Mouse (Mus musculus) layer of hippocampus, postnatal 25 days (tissue): ENCODE data around the gene Serinc3. TPM values are rescaled to one million over a fixed set of nuclear protein-coding genes. Genes with fewer than 3 reads are reported as not detected.
A peak's percentile ranks its signal among the peaks of the same experiment; 100 is the strongest.

Source experiments
- DNase-seq, 2 experiments: peaks; one replicate each; pipeline ENCODE4 v3.0.0; 2022; ENCODE audit warnings: mixed read lengths in 2 of 2, low spot score in 1 of 2; ENCODE audit errors: extremely low spot score in 1 of 2
- total RNA-seq, 2 experiments: library from RNA; stranded (reverse); gene quantifications; 2 replicates each; pipeline ENCODE4 v1.2.3; 2021

The Serinc3 gene
- total RNA-seq, 2 experiments from 2014 or later, result 191 to 207 TPM

GRCm38 (mm10) chr2:163597661-163598060 lies 47.3 kb downstream of the Serinc3 start:
- peak in 1 of 2 experiments; percentile 44 for DNase-seq

GRCm38 (mm10) chr2:163596873-163597155 lies 48.1 kb downstream of the Serinc3 start:
- DNase-seq, result no peak

- DNase-seq, result no peak
Observed at GRCm38 (mm10) chr2:163596057-163596872, 48.7 kb downstream of the Serinc3 start.

GRCm38 (mm10) chr2:163595119-163595518 lies 49.8 kb downstream of the Serinc3 start:
- no peak for DNase-seq

- DNase-seq, result no peak
Observed at GRCm38 (mm10) chr2:163593636-163594282, 51.2 kb downstream of the Serinc3 start.

- DNase-seq, result peak in 1 of 2 experiments; percentile 27
Observed at GRCm38 (mm10) chr2:163592084-163592483, 52.8 kb downstream of the Serinc3 start.

GRCm38 (mm10) chr2:163590996-163591395 lies 53.9 kb downstream of the Serinc3 start:
- no peak for DNase-seq

- no peak for DNase-seq
Observed at GRCm38 (mm10) chr2:163590211-163590610, 54.7 kb downstream of the Serinc3 start.

- no peak for DNase-seq
Observed at GRCm38 (mm10) chr2:163587506-163587905, 57.4 kb downstream of the Serinc3 start.

- peak in 1 of 2 experiments; percentile 48 for DNase-seq
Observed at GRCm38 (mm10) chr2:163586384-163587261, 58.3 kb downstream of the Serinc3 start.

GRCm38 (mm10) chr2:163584088-163584426 lies 60.9 kb downstream of the Serinc3 start:
- DNase-seq, result no peak

- DNase-seq, result no peak
Observed at GRCm38 (mm10) chr2:163583226-163584087, 61.5 kb downstream of the Serinc3 start.

- no peak for DNase-seq
Observed at GRCm38 (mm10) chr2:163580069-163580945, 64.6 kb downstream of the Serinc3 start.

GRCm38 (mm10) chr2:163577986-163578385 lies 66.9 kb downstream of the Serinc3 start:
- no peak for DNase-seq

GRCm38 (mm10) chr2:163575248-163575647 lies 69.7 kb downstream of the Serinc3 start:
- DNase-seq, result no peak

GRCm38 (mm10) chr2:163574321-163574720 lies 70.6 kb downstream of the Serinc3 start:
- DNase-seq, result no peak
